Mouse (Mus musculus): ENCODE results near the gene Fbxl5. TPM values are rescaled to one million over a fixed set of nuclear protein-coding genes. Genes with fewer than 3 reads are reported as not detected.

The Fbxl5 gene
- polyA plus RNA-seq, 1 experiment from 2014 or later = 60.8 TPM

DNA sequence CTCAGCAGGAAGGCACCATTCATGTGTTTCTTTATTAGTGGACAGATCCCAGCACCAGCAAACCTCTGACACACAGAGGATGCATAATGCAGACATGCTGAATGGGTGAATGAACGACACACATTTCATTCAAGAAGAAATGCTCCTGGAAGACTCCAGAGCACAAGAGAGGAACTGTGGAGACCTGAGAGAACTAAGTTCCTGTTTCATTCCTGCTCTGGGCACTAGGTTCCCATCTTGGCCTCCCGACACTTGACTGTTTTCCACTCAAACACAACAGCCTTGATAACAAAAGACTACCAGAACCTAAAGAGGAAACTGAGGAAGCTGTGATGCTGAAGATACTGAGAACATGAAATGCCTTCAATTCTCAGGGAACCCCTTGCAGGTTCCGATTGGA is 26.8 kb upstream of the Fbxl5 start:
- no peak for ATAC-seq
- Histone ChIP-seq H3K4me3 (replicated peaks) (no peak overlapping the region), H3K27ac (no peak overlapping the region), H3K9me3 (no peaks in the 10 kb centered on the region), H3K4me2 (replicated peaks) (no peak overlapping the region), H3K9ac (no peak overlapping the region), H3K4me1 (replicated peaks) (no peaks in the 10 kb centered on the region), H3K27me3 (replicated peaks) (no peaks in the 10 kb centered on the region), H3K36me3 (no peaks in the 10 kb centered on the region)
- 88% methylated on average over 3 of the region's 3 CpGs for WGBS

DNA sequence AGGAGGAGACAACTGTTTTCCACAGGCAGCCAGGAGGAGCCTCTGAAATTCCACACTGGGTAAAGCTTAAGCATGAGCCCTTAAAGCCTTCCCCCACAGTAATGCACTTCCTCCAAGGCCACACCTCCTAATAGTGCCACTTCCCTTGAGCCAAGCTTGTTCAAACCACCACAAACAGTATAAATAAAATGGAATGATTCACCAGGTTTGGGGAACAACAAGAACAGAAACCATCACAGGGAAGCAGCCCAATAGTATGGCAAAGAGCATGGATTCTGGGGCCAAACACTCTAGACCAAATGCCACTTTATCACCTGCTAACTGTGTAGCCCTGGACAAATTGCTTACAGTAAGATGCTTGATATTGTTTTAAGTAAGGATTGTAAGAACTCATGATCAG is 26.1 kb upstream of the Fbxl5 start:
- ATAC-seq = no peak

DNA sequence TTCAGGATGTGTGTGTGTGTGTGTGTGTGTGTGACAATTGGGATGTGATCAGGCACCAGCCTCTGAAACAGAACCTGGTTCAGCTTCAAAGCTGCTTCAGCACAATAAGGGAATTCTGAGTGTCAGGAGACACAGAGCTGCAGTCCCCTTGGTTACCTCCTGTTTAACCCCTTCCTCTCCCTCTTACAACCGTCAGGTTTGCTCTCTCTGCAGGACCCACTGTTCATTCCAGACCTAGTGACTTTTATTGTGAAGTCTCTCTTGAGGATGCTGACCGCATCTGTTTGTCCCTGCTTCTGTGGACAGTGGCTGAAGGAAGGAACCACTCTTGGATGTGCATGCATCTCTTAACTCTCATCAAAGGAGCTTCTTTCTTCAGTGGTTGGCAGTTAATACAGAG is 24.8 kb upstream of the Fbxl5 start:
- 28% methylated on average over 2 of the region's 2 CpGs for WGBS
- no peak for ATAC-seq
- Histone ChIP-seq H3K27ac (no peak overlapping the region), H3K9me3 (no peaks in the 10 kb centered on the region), H3K4me2 (replicated peaks) (no peak overlapping the region), H3K4me1 (replicated peaks) (no peaks in the 10 kb centered on the region), H3K27me3 (replicated peaks) (no peaks in the 10 kb centered on the region), H3K36me3 (no peaks in the 10 kb centered on the region), H3K9ac (no peak overlapping the region), H3K4me3 (replicated peaks) (no peak overlapping the region)

More for the DNA sequence above, 26.1 kb upstream of the Fbxl5 start:
- H3K27me3 ChIP-seq (replicated peaks) = no peaks in the 10 kb centered on the region
- no peak overlapping the region for H3K4me3 ChIP-seq (replicated peaks)
- no peak overlapping the region for H3K9ac ChIP-seq
- no peaks in the 10 kb centered on the region for H3K9me3 ChIP-seq
- no peak overlapping the region for H3K27ac ChIP-seq
- H3K4me2 ChIP-seq (replicated peaks) = no peak overlapping the region
- no peaks in the 10 kb centered on the region for H3K4me1 ChIP-seq (replicated peaks)
- no peaks in the 10 kb centered on the region for H3K36me3 ChIP-seq

DNA sequence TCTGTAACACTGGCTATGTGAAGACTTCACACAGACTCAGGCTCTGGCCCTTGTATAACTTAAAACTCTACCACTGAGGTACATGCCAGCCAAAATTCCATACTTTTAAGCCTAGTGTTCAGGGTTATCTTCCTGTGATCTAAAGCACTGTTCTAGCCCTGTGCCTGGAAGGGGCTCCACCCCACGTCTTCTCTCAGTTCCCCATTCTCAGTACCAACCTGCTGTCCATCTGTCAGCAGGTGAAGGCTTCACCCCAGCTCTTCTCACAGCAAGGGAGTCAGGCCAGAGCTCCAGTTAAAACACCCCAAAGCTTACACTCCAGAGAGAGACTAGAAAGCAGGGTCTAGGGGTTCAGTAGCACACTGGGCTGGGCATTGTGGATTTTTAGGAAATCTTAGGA is 24.2 kb upstream of the Fbxl5 start:
- H3K9me3 ChIP-seq = no peaks in the 10 kb centered on the region
- no peak overlapping the region for H3K9ac ChIP-seq
- ATAC-seq = no peak
- H3K4me1 ChIP-seq (replicated peaks) = no peaks in the 10 kb centered on the region
- H3K4me3 ChIP-seq (replicated peaks) = no peak overlapping the region
- no peak overlapping the region for H3K4me2 ChIP-seq (replicated peaks)
- 63% methylated on average over 1 of the region's 1 CpGs for WGBS
- H3K27me3 ChIP-seq (replicated peaks) = no peaks in the 10 kb centered on the region
- H3K36me3 ChIP-seq = no peaks in the 10 kb centered on the region
- H3K27ac ChIP-seq = no peak overlapping the region

DNA sequence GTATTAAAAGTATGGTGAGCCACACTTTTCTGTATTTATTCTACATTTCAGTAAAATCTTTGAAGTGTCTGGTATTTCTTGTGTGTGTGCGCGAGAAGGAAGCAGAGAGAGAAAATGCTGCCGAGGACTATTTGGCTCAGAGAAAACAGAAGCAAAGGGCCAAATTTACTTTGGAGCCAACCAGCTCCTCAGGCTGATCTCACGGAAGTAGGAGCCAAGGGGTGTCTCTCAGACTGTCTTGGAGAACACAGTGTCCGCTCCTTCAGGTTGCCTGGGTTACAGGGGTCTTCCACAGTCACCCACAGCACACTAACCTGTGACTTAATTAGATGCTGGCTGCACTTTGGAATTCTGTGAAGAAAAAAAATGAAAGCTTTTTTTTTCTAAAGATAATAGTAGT is 23.6 kb upstream of the Fbxl5 start:
- H3K27ac ChIP-seq = no peak overlapping the region
- no peaks in the 10 kb centered on the region for H3K27me3 ChIP-seq (replicated peaks)
- no peaks in the 10 kb centered on the region for H3K4me1 ChIP-seq (replicated peaks)
- H3K9ac ChIP-seq = no peak overlapping the region
- no peak overlapping the region for H3K4me3 ChIP-seq (replicated peaks)
- 86% methylated on average over 5 of the region's 5 CpGs for WGBS
- H3K9me3 ChIP-seq = no peaks in the 10 kb centered on the region
- no peaks in the 10 kb centered on the region for H3K36me3 ChIP-seq
- no peak for ATAC-seq
- H3K4me2 ChIP-seq (replicated peaks) = no peak overlapping the region

DNA sequence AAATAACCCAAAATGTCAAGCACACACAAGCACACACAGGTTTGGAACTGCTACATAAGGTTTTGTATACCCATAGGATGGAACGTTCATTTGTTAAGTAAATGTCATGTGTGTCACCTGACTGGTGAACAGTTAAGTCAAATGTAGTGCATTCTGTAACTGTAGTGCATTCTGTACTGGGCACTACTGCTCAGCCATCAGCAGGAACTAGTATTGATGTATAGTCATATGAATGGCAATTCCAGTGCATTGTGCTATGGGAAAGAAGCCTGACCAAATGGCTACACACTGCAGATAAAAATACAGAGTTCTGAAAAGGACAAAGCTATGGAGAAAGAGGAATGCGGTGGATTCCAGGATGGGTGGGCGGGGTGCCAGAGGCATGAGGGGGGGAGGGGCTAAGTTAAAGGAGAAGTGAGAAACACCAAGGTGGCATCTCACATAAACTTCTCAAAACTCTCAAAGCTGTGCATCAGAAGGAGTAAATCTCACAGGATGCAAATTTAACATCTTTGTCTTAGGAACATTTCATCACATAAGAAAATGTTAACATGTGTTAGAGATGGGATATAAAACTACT is 21.2 kb upstream of the Fbxl5 start:
- Histone ChIP-seq H3K9me3 (no peaks in the 10 kb centered on the region), H3K36me3 (no peaks in the 10 kb centered on the region), H3K27ac (no peak overlapping the region), H3K9ac (no peak overlapping the region), H3K27me3 (replicated peaks) (no peaks in the 10 kb centered on the region), H3K4me1 (replicated peaks) (no peaks in the 10 kb centered on the region), H3K4me3 (replicated peaks) (no peak overlapping the region), H3K4me2 (replicated peaks) (no peak overlapping the region)
- no peak for ATAC-seq
- 63% methylated on average over 3 of the region's 3 CpGs for WGBS

DNA sequence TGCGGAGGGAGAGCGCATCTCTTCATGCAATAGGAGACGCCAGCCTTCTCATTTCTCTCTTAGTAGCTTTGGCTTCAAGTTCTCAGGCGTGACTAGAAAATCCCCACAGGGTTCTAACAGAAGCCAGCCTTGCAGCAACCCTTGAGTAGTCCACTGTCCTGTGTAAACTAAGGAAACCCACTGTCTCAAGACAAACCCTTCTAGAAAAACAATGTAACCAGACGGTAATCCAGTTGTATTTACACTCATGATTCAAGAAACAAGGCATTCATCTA is 20.5 kb upstream of the Fbxl5 start:
- Histone ChIP-seq H3K4me2 (replicated peaks) (peak overlapping the region; percentile 33; the same call in 1 of the 2 replicates), H3K4me3 (replicated peaks) (no peak overlapping the region), H3K4me1 (replicated peaks) (no peaks in the 10 kb centered on the region), H3K9ac (no peak overlapping the region), H3K36me3 (no peaks in the 10 kb centered on the region), H3K27ac (no peak overlapping the region), H3K27me3 (replicated peaks) (no peaks in the 10 kb centered on the region), H3K9me3 (no peaks in the 10 kb centered on the region)
- no peak for ATAC-seq
- 80% methylated on average over 5 of the region's 5 CpGs for WGBS

DNA sequence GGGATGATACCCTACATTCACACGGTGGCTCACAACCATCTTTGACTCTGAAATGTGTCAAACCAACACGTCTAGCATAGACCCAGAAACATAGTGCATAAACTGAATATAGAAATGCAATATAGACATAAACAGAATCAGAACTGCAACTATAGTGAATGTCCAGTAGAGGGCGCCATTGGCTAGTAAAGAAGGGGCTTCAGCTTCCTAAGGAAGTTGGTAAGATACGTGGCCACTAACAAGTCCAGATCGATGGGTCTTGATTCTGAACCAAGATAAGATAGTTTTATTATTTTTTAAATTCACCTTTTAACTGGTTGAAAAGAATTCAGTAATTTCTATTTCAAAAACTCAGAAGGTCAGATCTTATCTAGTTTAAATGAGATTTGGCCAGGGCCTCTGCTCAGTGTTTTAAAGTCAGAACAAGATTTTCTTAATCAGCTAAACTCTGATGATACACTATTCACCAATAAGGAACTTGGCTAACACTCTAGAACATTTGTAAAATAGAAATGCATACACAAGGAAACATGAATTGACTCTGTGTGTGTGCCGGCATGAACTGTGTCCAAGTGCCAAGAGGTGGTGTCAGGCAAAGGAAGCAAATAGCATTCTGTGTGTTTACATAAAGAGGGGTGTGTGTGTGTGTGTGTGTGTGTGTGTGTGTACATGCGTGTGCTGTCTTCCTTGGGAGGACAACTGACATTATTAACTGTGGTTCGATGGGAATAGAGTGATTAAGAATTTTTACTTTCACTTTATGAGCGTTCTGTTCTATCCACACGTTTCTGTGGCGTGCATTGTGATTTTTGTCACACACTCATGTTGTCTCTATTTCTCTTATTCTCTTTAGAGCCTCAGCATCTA is 19.9 kb upstream of the Fbxl5 start:
- Histone ChIP-seq H3K27ac (no peak overlapping the region), H3K36me3 (no peaks in the 10 kb centered on the region), H3K27me3 (replicated peaks) (no peaks in the 10 kb centered on the region), H3K4me3 (replicated peaks) (no peak overlapping the region), H3K9me3 (no peaks in the 10 kb centered on the region), H3K4me2 (replicated peaks) (peak overlapping the region; percentile 33; the same call in 1 of the 2 replicates), H3K4me1 (replicated peaks) (no peaks in the 10 kb centered on the region), H3K9ac (no peak overlapping the region)
- peak; percentile 64 for ATAC-seq
- 31% methylated on average over 11 of the region's 11 CpGs for WGBS

DNA sequence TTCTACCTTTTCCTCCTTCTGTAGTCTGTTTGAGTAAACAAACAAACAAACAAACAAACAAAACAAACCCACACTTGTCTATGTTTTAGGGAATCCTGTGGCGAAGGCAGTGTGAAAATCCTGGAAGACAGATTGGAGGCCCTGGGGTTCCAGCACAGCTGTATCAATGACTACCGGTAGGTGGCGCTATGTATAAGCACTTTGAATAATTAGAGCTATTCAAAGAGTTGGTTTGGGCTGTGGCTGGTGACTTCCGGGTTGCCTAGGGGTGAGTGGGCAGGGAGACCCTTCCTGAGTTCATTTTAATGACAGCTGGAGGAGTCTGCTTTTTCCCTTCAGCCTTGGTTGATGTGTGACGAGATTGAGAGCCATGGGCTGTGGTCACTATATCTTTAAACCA is 15.9 kb upstream of the Fbxl5 start:
- Histone ChIP-seq H3K36me3 (no peaks in the 10 kb centered on the region), H3K27ac (no peak overlapping the region), H3K4me3 (replicated peaks) (no peak overlapping the region), H3K9me3 (no peaks in the 10 kb centered on the region), H3K27me3 (replicated peaks) (no peaks in the 10 kb centered on the region), H3K4me1 (replicated peaks) (no peaks in the 10 kb centered on the region), H3K9ac (no peak overlapping the region), H3K4me2 (replicated peaks) (no peak overlapping the region)
- ATAC-seq = no peak
- 59% methylated on average over 5 of the region's 5 CpGs for WGBS

DNA sequence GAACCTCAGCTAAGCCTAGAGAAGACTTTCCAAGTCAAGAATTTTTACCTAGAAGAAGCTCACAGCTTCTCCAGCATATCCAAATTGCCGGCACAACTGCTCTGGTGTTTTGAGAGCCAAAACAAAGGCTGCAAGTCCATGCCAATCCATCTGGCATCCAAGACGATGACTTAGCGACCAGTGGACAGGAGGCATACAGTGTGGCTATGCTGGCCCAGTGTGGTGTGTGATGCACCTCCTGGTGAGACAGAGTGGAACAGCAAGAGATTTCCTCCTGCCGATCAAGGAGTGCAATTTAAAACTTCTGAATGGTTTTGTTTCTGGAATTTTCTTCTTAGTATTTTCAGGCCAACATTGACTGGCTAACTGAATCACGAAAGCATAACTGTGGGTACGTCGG is 15.2 kb upstream of the Fbxl5 start:
- H3K27ac ChIP-seq = no peak overlapping the region
- no peaks in the 10 kb centered on the region for H3K4me1 ChIP-seq (replicated peaks)
- H3K27me3 ChIP-seq (replicated peaks) = no peaks in the 10 kb centered on the region
- no peaks in the 10 kb centered on the region for H3K9me3 ChIP-seq
- ATAC-seq = no peak
- no peak overlapping the region for H3K4me3 ChIP-seq (replicated peaks)
- WGBS = 91% methylated on average over 7 of the region's 7 CpGs
- H3K4me2 ChIP-seq (replicated peaks) = no peak overlapping the region
- H3K36me3 ChIP-seq = no peaks in the 10 kb centered on the region
- H3K9ac ChIP-seq = no peak overlapping the region

DNA sequence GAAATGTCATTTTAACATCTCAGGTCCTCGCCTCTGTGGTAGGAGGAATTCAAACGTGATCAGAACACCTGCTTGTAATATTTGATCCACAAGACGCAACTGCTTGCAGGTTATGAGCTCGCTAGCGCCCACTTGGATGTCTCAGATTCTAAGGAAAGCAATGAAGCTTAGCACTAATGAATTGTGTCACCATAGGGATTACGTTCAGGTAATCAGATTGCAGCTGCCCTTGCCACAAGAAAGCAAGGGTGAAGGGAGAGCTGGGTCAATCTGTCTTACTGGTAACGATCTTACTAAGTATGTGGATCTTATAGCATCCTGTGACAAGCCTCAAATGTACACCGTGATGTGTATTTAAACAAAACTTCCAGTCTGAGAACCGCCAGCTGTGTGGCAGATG is 5.9 kb upstream of the Fbxl5 start:
- no peak for ATAC-seq
- H3K4me3 ChIP-seq (replicated peaks) = no peak overlapping the region
- H3K9ac ChIP-seq = no peak overlapping the region
- H3K9me3 ChIP-seq = no peaks in the 10 kb centered on the region
- no peaks in the 10 kb centered on the region for H3K27me3 ChIP-seq (replicated peaks)
- no peak overlapping the region for H3K4me2 ChIP-seq (replicated peaks)
- H3K27ac ChIP-seq = no peak overlapping the region
- WGBS = 71% methylated on average over 9 of the region's 9 CpGs
- H3K4me1 ChIP-seq (replicated peaks) = no peaks in the 10 kb centered on the region
- no peaks in the 10 kb centered on the region for H3K36me3 ChIP-seq

DNA sequence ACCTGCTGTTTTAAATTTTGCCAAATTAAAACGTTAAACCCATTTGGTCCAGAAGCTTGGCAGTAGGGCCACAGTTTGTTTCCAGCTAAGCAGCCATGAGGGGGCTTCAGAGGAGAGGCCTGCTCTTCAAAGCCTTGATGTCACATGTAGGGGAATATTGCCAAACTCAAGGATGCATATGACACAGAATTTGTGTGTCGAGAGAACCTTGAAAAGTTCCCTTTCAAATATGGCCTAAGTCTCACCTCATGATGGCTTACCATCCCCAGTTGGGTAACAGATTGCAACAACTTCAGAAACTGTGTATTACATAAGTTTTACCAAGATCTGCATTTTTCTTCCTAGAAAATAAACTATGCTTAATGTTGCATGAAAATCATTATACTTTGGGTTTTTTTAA is 5.4 kb upstream of the Fbxl5 start:
- 83% methylated on average over 2 of the region's 2 CpGs for WGBS
- H3K9ac ChIP-seq = no peak overlapping the region
- ATAC-seq = no peak

DNA sequence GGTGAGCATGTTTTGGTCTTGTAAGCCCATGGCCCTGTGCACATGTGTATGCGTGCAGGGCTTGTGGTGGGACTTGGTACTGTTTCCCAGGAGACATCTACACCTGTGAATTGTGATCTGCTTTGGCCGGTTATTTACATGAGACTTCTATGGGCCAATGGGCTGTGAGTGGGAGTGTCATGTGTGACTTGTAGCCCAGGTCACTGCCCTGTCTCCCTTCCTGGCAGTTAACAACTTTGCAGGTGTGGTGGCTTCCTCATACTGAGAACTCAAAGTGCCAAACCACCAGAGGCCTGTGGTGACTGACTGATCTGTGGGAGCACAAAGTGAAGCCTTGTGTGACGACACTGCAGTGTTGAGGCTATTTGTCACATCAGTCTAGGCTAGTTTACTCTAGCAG is 3.1 kb upstream of the Fbxl5 start:
- no peaks in the 10 kb centered on the region for H3K9me3 ChIP-seq
- no peak overlapping the region for H3K4me2 ChIP-seq (replicated peaks)
- H3K9ac ChIP-seq = no peak overlapping the region
- H3K4me3 ChIP-seq (replicated peaks) = no peak overlapping the region
- ATAC-seq = peak; percentile 46
- H3K27me3 ChIP-seq (replicated peaks) = no peaks in the 10 kb centered on the region
- no peak overlapping the region for H3K27ac ChIP-seq
- H3K36me3 ChIP-seq = no peaks in the 10 kb centered on the region
- no peaks in the 10 kb centered on the region for H3K4me1 ChIP-seq (replicated peaks)
- 81% methylated on average over 3 of the region's 3 CpGs for WGBS

More for the DNA sequence above, 5.4 kb upstream of the Fbxl5 start:
- Histone ChIP-seq H3K27me3 (replicated peaks) (no peaks in the 10 kb centered on the region), H3K4me1 (replicated peaks) (no peaks in the 10 kb centered on the region), H3K27ac (no peak overlapping the region), H3K4me2 (replicated peaks) (no peak overlapping the region), H3K9me3 (no peaks in the 10 kb centered on the region), H3K4me3 (replicated peaks) (no peak overlapping the region), H3K36me3 (no peaks in the 10 kb centered on the region)

All from intestine, embryonic 15.5 days (tissue).